ENCODE assay signal across 15 mouse cellular contexts in genomic region chr19:28555181-28555929, GRCm38 (mm10).
"Had no signal": no experiment of that assay in that cellular context is flagged by ENCODE, and none has a peak within 500 bp of the region (broad histone marks: within the 10 kb centered on the region; RNA-seq: fewer than 3 reads in every experiment).

No protein-coding gene starts in this region.

- H3K9me3 ChIP-seq: midbrain, embryonic 13.5 days; midbrain, embryonic 15.5 days; neural tube, embryonic 12.5 days had no signal

- ATAC-seq: midbrain, embryonic 13.5 days; midbrain, embryonic 15.5 days had no signal

- H3K4me3 ChIP-seq: midbrain, embryonic 13.5 days; midbrain, embryonic 15.5 days; neural tube, embryonic 12.5 days had no signal

- H3K27ac ChIP-seq: midbrain, embryonic 13.5 days; midbrain, embryonic 15.5 days; neural tube, embryonic 12.5 days had no signal

- H3K36me3 ChIP-seq: midbrain, embryonic 13.5 days; midbrain, embryonic 15.5 days; neural tube, embryonic 12.5 days had no signal

- H3K27me3 ChIP-seq: midbrain, embryonic 13.5 days; midbrain, embryonic 15.5 days; neural tube, embryonic 12.5 days had no signal

- H3K9ac ChIP-seq: lung, embryonic 14.5 days; midbrain, embryonic 13.5 days; midbrain, embryonic 15.5 days; neural tube, embryonic 12.5 days had no signal

- DNase-seq: lung, adult 18-20 months; lung, embryonic 14.5 days; lung, postnatal 10 days; lung, postnatal 4 days; retina, postnatal 1 day; right cerebral cortex, adult 18-20 months; right cerebral cortex, postnatal 25 days; right cerebral cortex, postnatal 4 days; spleen, adult 18-20 months; thymus, adult 18-20 months; thymus, postnatal 25 days; thymus, postnatal 4 days had no signal

- H3K4me1 ChIP-seq: midbrain, embryonic 15.5 days had no signal
